Mouse (Mus musculus): ENCODE measurements around the gene Net1.
"Not testable (repeated sequence)": the region's sequence is repeated elsewhere in the genome, so short reads cannot be mapped to it uniquely, and the experiment has no call there.

DNA sequence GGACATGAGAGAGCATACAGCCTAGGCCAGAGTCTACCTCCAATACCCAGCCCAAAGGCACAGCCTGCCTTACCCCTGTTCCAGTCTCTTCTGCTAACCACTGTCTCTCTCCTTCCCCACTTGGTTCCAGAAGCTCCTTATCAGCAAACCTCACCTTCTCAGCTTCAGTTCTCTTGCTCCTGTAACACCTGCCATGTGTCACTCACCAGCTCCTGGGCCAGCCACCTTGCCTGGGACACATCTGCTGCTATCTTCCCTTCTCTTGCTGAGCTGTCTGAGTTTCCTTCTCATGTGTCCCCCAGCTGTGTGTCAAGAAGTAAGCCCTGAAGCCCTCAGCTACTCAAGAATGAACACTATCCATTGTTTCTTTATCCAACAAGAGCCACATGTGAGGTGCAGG, 77.4 kb downstream of the Net1 start:
- TF ChIP-seq CTCF (IDR thresholded peaks at IDR 0.05; ENCODE audit: extremely low read depth, insufficient read length, insufficient replicate concordance, low read depth, low read length); POLR2A (IDR thresholded peaks at IDR 0.05; ENCODE audit: low read depth, low read length): not testable (repeated sequence)

Data from small intestine, adult 2 months (tissue).